Mouse (Mus musculus) thymus, postnatal 0 days (tissue): ENCODE data around the gene Ubash3b. TPM values are rescaled to one million over a fixed set of nuclear protein-coding genes. Genes with fewer than 3 reads are reported as not detected.

Experiments
- DNase-seq: peaks from one replicate; pipeline ENCODE4 v3.0.0-alpha.2; 2015; ENCODE audit warnings: low spot score
- polyA plus RNA-seq: library from polyadenylated mRNA; unstranded; fragments of >200 nt; fragmentation: Nextera tagmentation; extraction: Ambion mirVana; gene quantifications from 2 replicates; pipeline ENCODE4 v1.2.1, GENCODE M21; 2015

Ubash3b gene
- polyA plus RNA-seq, 1 experiment from 2014 or later, result 4.0 TPM

DNA sequence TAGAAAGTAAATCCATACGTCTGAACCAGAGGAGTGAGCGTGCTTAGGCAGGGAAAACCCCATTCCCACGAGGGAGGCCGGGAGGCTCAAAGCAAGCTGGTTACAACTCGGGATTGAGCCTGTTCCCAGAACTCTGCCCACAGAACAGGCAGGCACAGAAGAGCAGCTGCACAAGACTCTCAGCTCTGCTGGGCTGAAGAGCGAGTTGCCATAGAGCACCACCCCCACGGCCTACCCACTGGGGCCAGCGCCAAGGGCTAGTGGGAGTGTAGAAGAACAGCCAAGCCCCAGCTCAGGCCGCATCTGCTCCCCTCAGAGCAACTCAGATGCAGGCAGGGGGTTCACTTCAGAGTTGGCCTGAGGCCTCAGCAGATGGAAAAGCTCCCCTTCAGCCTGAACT, 107.3 kb downstream of the Ubash3b start:
- DNase-seq, result no peak

GRCm38 (mm10) chr9:41053478-41053877, 108.0 kb downstream of the Ubash3b start:
- DNase-seq, result no peak

GRCm38 (mm10) chr9:41051080-41051932, 110.2 kb downstream of the Ubash3b start:
- DNase-seq, result no peak

GRCm38 (mm10) chr9:41050331-41051079, 111.0 kb downstream of the Ubash3b start:
- no peak for DNase-seq

- DNase-seq, result no peak
Measured at GRCm38 (mm10) chr9:41049282-41049681, 112.2 kb downstream of the Ubash3b start.

- no peak for DNase-seq
Measured at GRCm38 (mm10) chr9:41048820-41049219, 112.7 kb downstream of the Ubash3b start.

- peak; percentile 9 for DNase-seq
Measured at GRCm38 (mm10) chr9:41048216-41048615, 113.3 kb downstream of the Ubash3b start.

DNA sequence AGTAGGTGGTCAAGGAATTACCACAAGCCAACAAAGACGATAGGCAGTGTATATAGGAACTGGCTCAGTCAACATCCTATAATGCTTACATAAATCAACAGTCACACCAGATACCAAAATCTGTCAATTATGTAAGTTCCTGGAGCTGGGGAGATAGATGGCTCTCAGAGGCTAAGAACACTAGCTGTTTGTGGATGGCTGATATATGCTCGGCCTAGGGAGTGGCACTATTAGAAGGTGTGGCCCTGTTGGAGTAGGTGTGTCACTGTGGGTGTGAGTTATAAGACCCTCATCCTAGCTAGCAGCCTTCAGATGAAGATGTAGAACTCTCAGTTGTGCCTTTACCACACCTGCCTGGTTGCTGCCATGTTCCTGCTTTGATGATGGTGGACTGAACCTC, 113.8 kb downstream of the Ubash3b start:
- DNase-seq, result no peak

DNA sequence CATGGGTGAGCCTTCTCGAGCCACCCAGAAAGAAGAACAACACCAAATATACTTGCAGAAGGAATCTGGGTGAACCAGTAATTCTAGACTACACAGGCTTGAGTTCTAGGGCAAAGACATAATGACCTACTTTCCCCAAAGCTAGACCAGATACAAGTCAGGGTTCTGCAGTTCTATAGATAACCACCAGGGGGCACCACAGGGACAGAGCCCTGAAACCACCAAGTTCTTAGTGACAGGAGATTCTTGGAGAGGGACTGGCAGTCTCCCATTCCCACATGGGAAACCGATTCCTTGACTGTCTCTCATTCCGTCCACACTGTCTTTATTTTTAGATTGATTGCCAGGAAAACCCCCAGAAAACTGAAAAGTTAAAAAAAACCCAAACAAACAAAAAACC, 116.9 kb downstream of the Ubash3b start:
- peak; percentile 80 for DNase-seq

GRCm38 (mm10) chr9:41043641-41044040, 117.9 kb downstream of the Ubash3b start:
- DNase-seq, result no peak

- no peak for DNase-seq
Measured at GRCm38 (mm10) chr9:41041404-41041803, 120.1 kb downstream of the Ubash3b start.

- no peak for DNase-seq
Measured at GRCm38 (mm10) chr9:41038150-41038664, 123.3 kb downstream of the Ubash3b start.

GRCm38 (mm10) chr9:41031590-41032489, 129.7 kb downstream of the Ubash3b start:
- DNase-seq, result no peak

DNA sequence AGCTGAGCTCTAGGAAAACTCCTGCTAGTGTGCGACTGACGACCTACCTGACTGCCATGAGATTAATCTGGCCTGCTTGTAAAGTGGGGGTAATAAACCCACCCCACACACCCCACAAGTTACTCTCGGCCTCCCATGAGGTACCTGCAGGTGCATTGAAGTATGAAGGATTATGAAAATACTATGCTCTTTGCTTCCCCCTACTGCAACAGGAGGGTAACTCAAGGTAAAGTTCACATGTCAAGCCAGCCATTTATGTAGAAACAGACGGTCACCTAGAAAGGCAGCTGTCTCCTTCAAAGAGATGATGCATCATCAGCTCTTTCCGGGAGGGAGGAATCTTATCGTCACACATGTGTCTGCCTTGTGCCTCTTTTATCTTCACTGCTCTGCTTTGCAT, 131.7 kb downstream of the Ubash3b start:
- peak; percentile 47 for DNase-seq

DNA sequence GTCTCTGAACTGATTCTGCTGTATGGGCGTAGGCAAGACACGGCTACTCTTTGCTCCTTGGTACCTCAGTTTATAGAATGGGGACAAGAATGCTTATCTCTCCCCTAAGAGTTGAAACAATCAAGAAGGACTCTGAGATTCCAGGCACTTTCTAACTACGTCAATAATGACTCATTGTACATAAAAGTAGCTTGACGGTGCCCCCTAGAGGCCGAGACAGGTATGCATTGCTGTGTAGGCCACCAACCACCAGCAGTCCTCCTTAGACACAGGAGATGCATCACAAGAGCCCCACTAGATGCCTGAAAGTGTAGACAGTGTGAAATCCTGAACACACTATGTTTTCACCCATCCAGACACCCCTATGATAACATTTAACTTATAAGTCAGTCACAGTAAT, 133.0 kb downstream of the Ubash3b start:
- DNase-seq, result peak; percentile 57

- no peak for DNase-seq
Measured at GRCm38 (mm10) chr9:41021690-41022089, 139.8 kb downstream of the Ubash3b start.

DNA sequence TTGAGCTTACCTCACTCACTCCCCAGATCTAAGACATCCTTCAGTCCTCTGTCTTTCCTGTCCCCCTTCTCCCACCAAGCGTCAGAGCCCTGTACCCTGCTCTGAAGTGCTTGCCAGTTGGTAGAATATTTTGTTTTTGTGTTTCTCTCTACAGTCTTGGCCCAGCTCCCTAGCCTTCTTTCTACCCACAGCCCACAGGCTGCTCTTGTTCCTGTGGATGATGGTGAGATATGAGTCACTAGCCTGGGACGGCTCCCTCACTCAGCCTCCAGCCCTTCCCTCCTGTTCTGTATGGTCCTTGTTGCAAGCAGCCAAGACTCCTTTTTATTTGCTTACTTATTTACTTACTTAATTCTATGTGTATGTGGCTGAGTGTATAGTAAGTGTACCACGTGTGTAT, 141.0 kb downstream of the Ubash3b start:
- DNase-seq, result no peak

DNA sequence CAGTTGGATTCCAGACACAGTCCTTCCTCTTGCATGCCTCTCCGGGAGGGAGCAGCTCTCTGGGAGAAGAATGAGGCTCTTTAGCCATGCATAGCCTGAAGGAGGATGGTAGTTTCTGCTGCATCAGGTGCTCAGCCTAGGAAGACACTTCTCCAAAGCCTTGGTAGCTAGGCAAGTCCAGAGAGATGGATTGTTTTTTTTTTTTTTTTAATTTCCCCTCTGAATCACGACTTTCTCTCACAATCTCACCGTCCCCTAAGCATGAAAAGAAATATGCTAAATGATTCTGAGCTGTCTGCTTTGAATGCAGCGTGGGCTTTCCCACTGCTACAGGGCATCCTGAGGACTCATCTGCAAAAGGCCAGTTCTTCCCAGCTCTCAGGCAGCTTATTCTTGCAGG, 147.0 kb downstream of the Ubash3b start:
- DNase-seq, result no peak

GRCm38 (mm10) chr9:41012456-41012855, 149.0 kb downstream of the Ubash3b start:
- no peak for DNase-seq

GRCm38 (mm10) chr9:41011512-41012436, 149.7 kb downstream of the Ubash3b start:
- no peak for DNase-seq
